Comparison of ENCODE assay signal across 23 mouse cellular contexts in genomic region chr16:73100273-73100672, GRCm38 (mm10).
DNase-seq lines count a peak whose midpoint lies in the region; ATAC-seq and TF ChIP-seq lines count a peak whose summit lies in the region.
"Had no signal": no experiment of that assay in that cellular context is flagged by ENCODE, and none has a peak within 500 bp of the region (broad histone marks: within the 10 kb centered on the region; RNA-seq: fewer than 3 reads in every experiment).

No protein-coding gene starts in this region.

- H3K9ac ChIP-seq in embryonic facial prominence, embryonic 14.5 days (ENCODE audit: low read depth, low read length) = no peak overlapping the region
- H3K9ac ChIP-seq in kidney, embryonic 15.5 days = no peak overlapping the region
- no peak overlapping the region for H3K9ac ChIP-seq in kidney, postnatal 0 days (ENCODE audit: low read depth, low read length)
- H3K9ac ChIP-seq: embryonic facial prominence, embryonic 13.5 days; forebrain, embryonic 13.5 days; forebrain, embryonic 15.5 days; forebrain, postnatal 0 days had no signal

- no peak for DNase-seq in embryonic facial prominence, embryonic 14.5 days (ENCODE audit: low spot score)
- no peak for DNase-seq in embryonic facial prominence, embryonic 10.5 days (ENCODE audit: low spot score)
- no peak for DNase-seq in kidney, postnatal 14 days
- peak; percentile 52 for DNase-seq in kidney, postnatal 0 days (ENCODE audit: low spot score)
- DNase-seq in kidney, postnatal 36 days = no peak
- DNase-seq: adrenal gland, adult 8-10 months; adrenal gland, postnatal 14 days; adrenal gland, postnatal 36 days; B cell, adult 2 months; cerebellum, adult 11-12 months; cerebellum, adult 2 months; cerebellum, adult 9-10 months; cerebellum, postnatal 25 days; forebrain, postnatal 0 days had no signal

- H3K4me2 ChIP-seq in embryonic facial prominence, embryonic 14.5 days (ENCODE audit: low read depth, low read length) = no peak overlapping the region
- H3K4me2 ChIP-seq in kidney, embryonic 15.5 days = no peak overlapping the region
- no peak overlapping the region for H3K4me2 ChIP-seq in kidney, postnatal 0 days (ENCODE audit: low read length)
- H3K4me2 ChIP-seq: embryonic facial prominence, embryonic 13.5 days; forebrain, embryonic 13.5 days; forebrain, embryonic 15.5 days had no signal

- no peak for TF ChIP-seq CTCF in kidney, postnatal 0 days (IDR thresholded peaks at IDR 0.05; ENCODE audit: low read depth)

- no peaks in the 10 kb centered on the region for H3K36me3 ChIP-seq in embryonic facial prominence, embryonic 14.5 days (ENCODE audit: control insufficient read depth, insufficient read depth, low read length)
- H3K36me3 ChIP-seq in embryonic facial prominence, embryonic 10.5 days (replicated peaks) = no peaks in the 10 kb centered on the region
- H3K36me3 ChIP-seq in kidney, embryonic 15.5 days = no peaks in the 10 kb centered on the region
- no peaks in the 10 kb centered on the region for H3K36me3 ChIP-seq in kidney, postnatal 0 days (ENCODE audit: insufficient read depth, low read length)
- H3K36me3 ChIP-seq: embryonic facial prominence, embryonic 13.5 days; forebrain, embryonic 15.5 days; G1E had no signal

- ATAC-seq in embryonic facial prominence, embryonic 14.5 days (ENCODE audit: low read depth) = peak; percentile 62
- ATAC-seq in kidney, embryonic 15.5 days (replicated peaks; ENCODE audit: low FRiP score) = peak; percentile 69
- ATAC-seq in kidney, postnatal 0 days (replicated peaks; ENCODE audit: low FRiP score, low read depth) = peak; percentile 48; the same call in 1 of the 2 replicates
- ATAC-seq: activated CD4-positive, CD25-positive, alpha-beta regulatory T cell, adult 4 months; CD4-positive, CD25-positive, alpha-beta regulatory T cell, adult 4 months; forebrain, embryonic 13.5 days; forebrain, embryonic 15.5 days; forebrain, postnatal 0 days; Patski had no signal

- H3K27me3 ChIP-seq in embryonic facial prominence, embryonic 14.5 days (replicated peaks; ENCODE audit: control insufficient read depth, insufficient read depth, low read length) = no peaks in the 10 kb centered on the region
- H3K27me3 ChIP-seq in embryonic facial prominence, embryonic 10.5 days (replicated peaks; ENCODE audit: low read depth, poor library complexity, severe bottlenecking) = no peaks in the 10 kb centered on the region
- H3K27me3 ChIP-seq in kidney, embryonic 15.5 days = no peaks in the 10 kb centered on the region
- H3K27me3 ChIP-seq in kidney, postnatal 0 days (ENCODE audit: insufficient read depth, low read length) = no peaks in the 10 kb centered on the region
- H3K27me3 ChIP-seq: CH12.LX; embryonic facial prominence, embryonic 13.5 days; forebrain, embryonic 13.5 days; forebrain, embryonic 15.5 days; Patski had no signal

- WGBS in embryonic facial prominence, embryonic 14.5 days = 43% methylated on average over 8 of the region's 8 CpGs
- 61% methylated on average over 8 of the region's 8 CpGs for WGBS in embryonic facial prominence, embryonic 10.5 days
- WGBS in kidney, embryonic 15.5 days = 36% methylated on average over 8 of the region's 8 CpGs
- 42% methylated on average over 8 of the region's 8 CpGs for WGBS in kidney, postnatal 0 days

- no peak overlapping the region for H3K27ac ChIP-seq in embryonic facial prominence, embryonic 14.5 days (replicated peaks; ENCODE audit: low read depth, low read length)
- H3K27ac ChIP-seq in embryonic facial prominence, embryonic 10.5 days (replicated peaks) = no peak overlapping the region
- H3K27ac ChIP-seq in kidney, embryonic 15.5 days = 0 out of 2 replicates have a peak overlapping the region, but pooled peaks have one; percentile 16
- H3K27ac ChIP-seq in kidney, postnatal 0 days = no peak overlapping the region
- H3K27ac ChIP-seq: embryonic facial prominence, embryonic 13.5 days; forebrain, embryonic 13.5 days; forebrain, embryonic 15.5 days had no signal

- H3K4me3 ChIP-seq in embryonic facial prominence, embryonic 14.5 days (ENCODE audit: low read depth, low read length) = no peak overlapping the region
- no peak overlapping the region for H3K4me3 ChIP-seq in embryonic facial prominence, embryonic 10.5 days
- H3K4me3 ChIP-seq in kidney, embryonic 15.5 days (replicated peaks) = no peak overlapping the region
- H3K4me3 ChIP-seq in kidney, postnatal 0 days (replicated peaks; ENCODE audit: low read depth, low read length) = no peak overlapping the region
- H3K4me3 ChIP-seq: embryonic facial prominence, embryonic 13.5 days; forebrain, embryonic 13.5 days; forebrain, embryonic 15.5 days had no signal

- no peaks in the 10 kb centered on the region for H3K9me3 ChIP-seq in embryonic facial prominence, embryonic 14.5 days (ENCODE audit: control insufficient read depth, low read length)
- H3K9me3 ChIP-seq in embryonic facial prominence, embryonic 10.5 days = no peaks in the 10 kb centered on the region
- H3K9me3 ChIP-seq in kidney, embryonic 15.5 days (replicated peaks) = no peaks in the 10 kb centered on the region
- H3K9me3 ChIP-seq in kidney, postnatal 0 days (replicated peaks; ENCODE audit: low read length) = no peaks in the 10 kb centered on the region
- H3K9me3 ChIP-seq: embryonic facial prominence, embryonic 13.5 days; forebrain, embryonic 13.5 days; forebrain, embryonic 15.5 days had no signal

- H3K4me1 ChIP-seq in embryonic facial prominence, embryonic 14.5 days (ENCODE audit: control insufficient read depth, insufficient read depth, low read length) = peaks cover 22% of the 10 kb centered on the region
- H3K4me1 ChIP-seq in embryonic facial prominence, embryonic 10.5 days = peaks cover 35% of the 10 kb centered on the region
- peaks cover 37% of the 10 kb centered on the region for H3K4me1 ChIP-seq in kidney, embryonic 15.5 days
- H3K4me1 ChIP-seq in kidney, postnatal 0 days (replicated peaks; ENCODE audit: insufficient read depth, low read length) = no peaks in the 10 kb centered on the region
